19 mouse cellular contexts compared by ENCODE assay signal in genomic region chr2:49841089-49841488, GRCm38 (mm10). TPM values are rescaled to one million over a fixed set of nuclear protein-coding genes. Genes with fewer than 3 reads are reported as not detected.
DNase-seq lines count a peak whose midpoint lies in the region; ATAC-seq and TF ChIP-seq lines count a peak whose summit lies in the region.
"Had no signal": no experiment of that assay in that cellular context is flagged by ENCODE, and none has a peak within 500 bp of the region (broad histone marks: within the 10 kb centered on the region; RNA-seq: fewer than 3 reads in every experiment).

No protein-coding gene starts in this region.

- no peak overlapping the region for H3K27ac ChIP-seq in cerebellum, adult 2 months (ENCODE audit: insufficient read depth, low read length)
- no peak overlapping the region for H3K27ac ChIP-seq in hindbrain, postnatal 0 days
- H3K27ac ChIP-seq in hindbrain, embryonic 11.5 days (ENCODE audit: low read depth, low read length) = no peak overlapping the region
- H3K27ac ChIP-seq: embryonic facial prominence, embryonic 13.5 days; heart, adult 2 months; hindbrain, embryonic 13.5 days; intestine, embryonic 15.5 days; macrophage; midbrain, embryonic 10.5 days; neural tube, embryonic 13.5 days had no signal

- no peak overlapping the region for H3K4me2 ChIP-seq in hindbrain, postnatal 0 days (ENCODE audit: low read depth, low read length)
- H3K4me2 ChIP-seq in hindbrain, embryonic 11.5 days (replicated peaks; ENCODE audit: low read depth, low read length) = no peak overlapping the region
- H3K4me2 ChIP-seq: embryonic facial prominence, embryonic 13.5 days; hindbrain, embryonic 13.5 days; intestine, embryonic 15.5 days; liver, embryonic 11.5 days; neural tube, embryonic 13.5 days had no signal

- no peaks in the 10 kb centered on the region for H3K9me3 ChIP-seq in hindbrain, postnatal 0 days (ENCODE audit: low read length)
- no peaks in the 10 kb centered on the region for H3K9me3 ChIP-seq in hindbrain, embryonic 11.5 days (ENCODE audit: control insufficient read depth, low read length)
- H3K9me3 ChIP-seq: embryonic facial prominence, embryonic 13.5 days; hindbrain, embryonic 13.5 days; intestine, embryonic 15.5 days; midbrain, embryonic 10.5 days; neural tube, embryonic 13.5 days had no signal

- no peaks in the 10 kb centered on the region; the same call in 1 of the 2 replicates for H3K27me3 ChIP-seq in cerebellum, adult 2 months (ENCODE audit: control insufficient read depth, insufficient read depth, low read length)
- no peaks in the 10 kb centered on the region for H3K27me3 ChIP-seq in hindbrain, postnatal 0 days (ENCODE audit: insufficient read depth, low read length)
- H3K27me3 ChIP-seq in hindbrain, embryonic 11.5 days (ENCODE audit: control insufficient read depth, insufficient read depth, low read length) = no peaks in the 10 kb centered on the region
- H3K27me3 ChIP-seq: embryonic facial prominence, embryonic 13.5 days; hindbrain, embryonic 13.5 days; intestine, embryonic 15.5 days; neural tube, embryonic 13.5 days had no signal

- no peaks in the 10 kb centered on the region for H3K36me3 ChIP-seq in hindbrain, postnatal 0 days (ENCODE audit: insufficient read depth, low read length)
- H3K36me3 ChIP-seq in hindbrain, embryonic 11.5 days (ENCODE audit: control insufficient read depth, insufficient read depth, low read length) = no peaks in the 10 kb centered on the region
- H3K36me3 ChIP-seq: embryonic facial prominence, embryonic 13.5 days; hindbrain, embryonic 13.5 days; intestine, embryonic 15.5 days; midbrain, embryonic 10.5 days; neural tube, embryonic 13.5 days had no signal

- H3K4me1 ChIP-seq in cerebellum, adult 2 months (ENCODE audit: control insufficient read depth, insufficient read depth, low read length) = no peaks in the 10 kb centered on the region
- H3K4me1 ChIP-seq in hindbrain, postnatal 0 days (ENCODE audit: insufficient read depth, low read length) = no peaks in the 10 kb centered on the region
- H3K4me1 ChIP-seq in hindbrain, embryonic 11.5 days (replicated peaks; ENCODE audit: control insufficient read depth, insufficient read depth, low read length) = 0 out of 2 replicates have a peak, but pooled peaks cover 3% of the 10 kb centered on the region
- H3K4me1 ChIP-seq: intestine, embryonic 15.5 days had no signal

- WGBS in cerebellum, adult 2 months = 23% methylated on average over 5 of the region's 5 CpGs
- WGBS in hindbrain, postnatal 0 days = 77% methylated on average over 5 of the region's 5 CpGs
- WGBS in hindbrain, embryonic 11.5 days = 94% methylated on average over 5 of the region's 5 CpGs

- H3K9ac ChIP-seq in hindbrain, postnatal 0 days (replicated peaks; ENCODE audit: low read length) = no peak overlapping the region
- no peak overlapping the region for H3K9ac ChIP-seq in hindbrain, embryonic 11.5 days (ENCODE audit: low read depth, low read length)
- H3K9ac ChIP-seq: embryonic facial prominence, embryonic 13.5 days; hindbrain, embryonic 13.5 days; intestine, embryonic 15.5 days; neural tube, embryonic 13.5 days had no signal

- TF ChIP-seq CTCF in cerebellum, adult 2 months (IDR thresholded peaks at IDR 0.05; ENCODE audit: borderline replicate concordance, insufficient read depth, low read depth, low read length) = no peak
- no peak for TF ChIP-seq CTCF in hindbrain, postnatal 0 days (IDR thresholded peaks at IDR 0.05; ENCODE audit: low read depth)
- TF ChIP-seq CTCF in brain, embryonic 14.5 days (IDR thresholded peaks at IDR 0.05; ENCODE audit: borderline replicate concordance, extremely low read depth, insufficient read depth, insufficient read length) = no peak

- 0 out of 2 replicates have a peak, but pooled peaks have one; percentile 6 for ATAC-seq in hindbrain, postnatal 0 days
- ATAC-seq in hindbrain, embryonic 11.5 days (ENCODE audit: low FRiP score) = no peak
- no peak for ATAC-seq in inflammation-experienced regulatory T-cells, adult 6 months

- peak; percentile 20 to 22 for DNase-seq in cerebellum, postnatal 14 days
- DNase-seq in cerebellum, adult 2 months = no peak
- DNase-seq in hindbrain, postnatal 0 days (ENCODE audit: low spot score) = peak; percentile 11
- DNase-seq in hindbrain, embryonic 11.5 days (ENCODE audit: low spot score) = no peak
- DNase-seq in 3T3-L1 (ENCODE audit: low read depth, low spot score) = peak; percentile 45
- peak; percentile 8 for DNase-seq in brain, embryonic 14.5 days (ENCODE audit: low read depth)
- DNase-seq: right cerebral cortex, postnatal 14 days; thymus, adult 2 months had no signal

- no peak overlapping the region for H3K4me3 ChIP-seq in cerebellum, adult 2 months (replicated peaks; ENCODE audit: insufficient read depth, low read depth, low read length)
- no peak overlapping the region for H3K4me3 ChIP-seq in hindbrain, postnatal 0 days (ENCODE audit: low read length)
- H3K4me3 ChIP-seq in hindbrain, embryonic 11.5 days (ENCODE audit: low read depth, low read length) = no peak overlapping the region
- H3K4me3 ChIP-seq: embryonic facial prominence, embryonic 13.5 days; heart, adult 2 months; hindbrain, embryonic 13.5 days; intestine, embryonic 15.5 days; midbrain, embryonic 10.5 days; neural tube, embryonic 13.5 days had no signal

- no peak for TF ChIP-seq POLR2A in cerebellum, adult 2 months (IDR thresholded peaks at IDR 0.05; ENCODE audit: borderline replicate concordance, insufficient read depth, low read length)
- no peak for TF ChIP-seq POLR2A in brain, embryonic 14.5 days (IDR thresholded peaks at IDR 0.05; ENCODE audit: borderline replicate concordance, extremely low read depth, insufficient read depth, insufficient read length, poor library complexity, severe bottlenecking)

RNA-seq across cellular contexts. Expression of gene Lypd6b, which starts 53.6 kb away (rescaled TPM):
- 7.5 and 10.7 TPM in 2 replicates for polyA plus RNA-seq in cerebellum, adult 2 months (2012; rRNA removed)
- total RNA-seq in hindbrain, postnatal 0 days (2014; rRNA removed) = 13.9 and 16.2 TPM in 2 replicates
- polyA plus RNA-seq in hindbrain, postnatal 0 days (2015; fragmentation: Nextera tagmentation; extraction: Ambion mirVana) = 17.4 and 21.8 TPM in 2 replicates
- 1.5 and 2.1 TPM in 2 replicates for polyA plus RNA-seq in hindbrain, embryonic 11.5 days (2014; fragmentation: Nextera tagmentation; extraction: Ambion mirVana)
- polyA plus RNA-seq in brain, embryonic 14.5 days (2012; rRNA removed) = 5.4 and 6.2 TPM in 2 replicates
- polyA plus RNA-seq in inflammation-experienced regulatory T-cells, adult 6 months (2017; shearing (Covaris generic)) = under 1 TPM; 0.34 to 0.82 (median 0.44) TPM
- total RNA-seq: gastrocnemius, postnatal 14 days; monocyte, adult 5-6 weeks had no signal
- polyA plus RNA-seq: macrophage had no signal

Comparison
In these comparisons a context has a peak if more than half of its experiments do, and no peak if none do; other contexts are left out.
1. DNase-seq: peak in cerebellum, postnatal 14 days (2 of 2), hindbrain, postnatal 0 days (single experiment), 3T3-L1 (single experiment) and brain, embryonic 14.5 days (single experiment); none in cerebellum, adult 2 months (0 of 2) and hindbrain, embryonic 11.5 days (single experiment).